Mouse (Mus musculus): ENCODE results near the gene Gm16506. TPM values are rescaled to one million over a fixed set of nuclear protein-coding genes. Genes with fewer than 3 reads are reported as not detected.

Gene Gm16506
- polyA plus RNA-seq (2014; fragmentation: Illumina TruSeq; extraction: RNeasy Lipid Tissue Mini Kit (QIAGEN cat#74804); ENCODE audit: low read depth, low replicate concordance): not detected

GRCm38 (mm10) chr14:43727385-43727784 is at the start of gene Gm16506:
Gene Gm16506, minus strand, starts transcription at chr14:43727485.

GRCm38 (mm10) chr14:43747566-43747965 is 20.3 kb upstream of the Gm16506 start, which contains the start of gene Gm6526:
Gene Gm6526, plus strand, starts transcription at chr14:43747866.

GRCm38 (mm10) chr14:43697621-43698020 is 29.7 kb downstream of the Gm16506 start, which contains the start of gene Gm7324:
Gene Gm7324, plus strand, starts transcription at chr14:43697828.

GRCm38 (mm10) chr14:43677099-43677498 is 50.2 kb downstream of the Gm16506 start, which contains the start of gene Gm8165:
Gene Gm8165, minus strand, starts transcription at chr14:43677199.

Other genes starting within 250 kb of the Gm16506 start
- gene Gm5799, start 183.9 kb downstream of the Gm16506 start, polyA plus RNA-seq (2014; fragmentation: Illumina TruSeq; extraction: RNeasy Lipid Tissue Mini Kit (QIAGEN cat#74804); ENCODE audit: low read depth, low replicate concordance): not detected
- not detected for gene Gm17654, start 148.3 kb downstream of the Gm16506 start, polyA plus RNA-seq (2014; fragmentation: Illumina TruSeq; extraction: RNeasy Lipid Tissue Mini Kit (QIAGEN cat#74804); ENCODE audit: low read depth, low replicate concordance)
- not detected for gene Gm10375, start 119.5 kb downstream of the Gm16506 start, polyA plus RNA-seq (2014; fragmentation: Illumina TruSeq; extraction: RNeasy Lipid Tissue Mini Kit (QIAGEN cat#74804); ENCODE audit: low read depth, low replicate concordance)
- gene Gm8165, start 50.3 kb downstream of the Gm16506 start, polyA plus RNA-seq (2014; fragmentation: Illumina TruSeq; extraction: RNeasy Lipid Tissue Mini Kit (QIAGEN cat#74804); ENCODE audit: low read depth, low replicate concordance): not detected
- not detected for gene Gm7324, start 29.7 kb downstream of the Gm16506 start, polyA plus RNA-seq (2014; fragmentation: Illumina TruSeq; extraction: RNeasy Lipid Tissue Mini Kit (QIAGEN cat#74804); ENCODE audit: low read depth, low replicate concordance)
- gene Gm6526, start 20.4 kb upstream of the Gm16506 start, polyA plus RNA-seq (2014; fragmentation: Illumina TruSeq; extraction: RNeasy Lipid Tissue Mini Kit (QIAGEN cat#74804); ENCODE audit: low read depth, low replicate concordance): not detected
- gene Gm8180, start 57.3 kb upstream of the Gm16506 start, polyA plus RNA-seq (2014; fragmentation: Illumina TruSeq; extraction: RNeasy Lipid Tissue Mini Kit (QIAGEN cat#74804); ENCODE audit: low read depth, low replicate concordance): not detected
- gene Ear1, start 148.0 kb upstream of the Gm16506 start, polyA plus RNA-seq (2014; fragmentation: Illumina TruSeq; extraction: RNeasy Lipid Tissue Mini Kit (QIAGEN cat#74804); ENCODE audit: low read depth, low replicate concordance): not detected
- not detected for gene Ear10, start 196.1 kb upstream of the Gm16506 start, polyA plus RNA-seq (2014; fragmentation: Illumina TruSeq; extraction: RNeasy Lipid Tissue Mini Kit (QIAGEN cat#74804); ENCODE audit: low read depth, low replicate concordance)
- gene Gm8113, start 197.9 kb upstream of the Gm16506 start, polyA plus RNA-seq (2014; fragmentation: Illumina TruSeq; extraction: RNeasy Lipid Tissue Mini Kit (QIAGEN cat#74804); ENCODE audit: low read depth, low replicate concordance): 1.8 TPM
- not detected for gene Ang5, start 229.6 kb upstream of the Gm16506 start, polyA plus RNA-seq (2014; fragmentation: Illumina TruSeq; extraction: RNeasy Lipid Tissue Mini Kit (QIAGEN cat#74804); ENCODE audit: low read depth, low replicate concordance)

Measured in heart, adult 10 weeks (tissue).